Mouse (Mus musculus) liver, embryonic 13.5 days (tissue): ENCODE measurements around the gene Ppp1r3c. TPM values are rescaled to one million over a fixed set of nuclear protein-coding genes. Genes with fewer than 3 reads are reported as not detected.
A peak's percentile ranks its signal among the peaks of the same experiment; 100 is the strongest.

Experiments used
- ATAC-seq: fragments of 200-750 bp; cut with Nextera tagmentation; 2 replicates; pipeline ENCODE4 v1.8.0; 2017; ENCODE audit warnings: low read depth, mild to moderate bottlenecking, moderate number of reproducible peaks, moderate library complexity
- DNase-seq: peaks from one replicate; pipeline ENCODE4 v3.0.0; 2022
- H3K27ac ChIP-seq: fragments of 300-500 bp; sonication (generic); 2 replicates; pipeline ENCODE4 v1.5.1; 2015; ENCODE audit warnings: moderate library complexity, mild to moderate bottlenecking, inconsistent platforms
- H3K27me3 ChIP-seq: fragments of 300-500 bp; sonication (generic); 2 replicates; pipeline ENCODE4 v1.6.1; 2015; ENCODE audit warnings: mild to moderate bottlenecking, inconsistent platforms
- H3K36me3 ChIP-seq: fragments of 300-500 bp; sonication (generic); 2 replicates; pipeline ENCODE4 v1.6.1; 2015; ENCODE audit warnings: mild to moderate bottlenecking, inconsistent platforms
- H3K4me1 ChIP-seq: fragments of 300-500 bp; sonication (generic); replicated peaks from 2 replicates; pipeline ENCODE4 v1.6.1; 2015; ENCODE audit warnings: inconsistent platforms
- H3K4me2 ChIP-seq: fragments of 300-500 bp; sonication (generic); 2 replicates; pipeline ENCODE4 v1.6.1; 2015; ENCODE audit warnings: inconsistent platforms, mild to moderate bottlenecking, moderate library complexity
- H3K4me3 ChIP-seq: fragments of 300-500 bp; sonication (generic); replicated peaks from 2 replicates; pipeline ENCODE4 v1.5.1; 2015; ENCODE audit warnings: mild to moderate bottlenecking, inconsistent platforms
- H3K9ac ChIP-seq: fragments of 300-500 bp; sonication (generic); 2 replicates; pipeline ENCODE4 v1.6.1; 2015; ENCODE audit warnings: mild to moderate bottlenecking, inconsistent platforms
- H3K9me3 ChIP-seq: fragments of 300-500 bp; sonication (generic); replicated peaks from 2 replicates; pipeline ENCODE4 v1.6.1; 2016; ENCODE audit warnings: inconsistent platforms
- whole genome bisulfite sequencing: fragments of 180-500 bp; shearing (Covaris S2); methylation state at CpG from one replicate; pipeline ENCODE4 v1.1.7; 2015; ENCODE audit not compliant: insufficient replicate concordance; 5-methylcytosine and 5-hydroxymethylcytosine counted together
- polyA plus RNA-seq: library from polyadenylated mRNA; unstranded; fragments of >200 nt; fragmentation: Nextera tagmentation; extraction: Ambion mirVana; gene quantifications from 2 replicates; pipeline ENCODE4 v1.2.1, GENCODE M21; 2015

Ppp1r3c gene
- polyA plus RNA-seq, 1 experiment from 2014 or later: 0.81 TPM

- no peaks in the 10 kb centered on the region for H3K36me3 ChIP-seq
- no peaks in the 10 kb centered on the region for H3K27me3 ChIP-seq
- no peaks in the 10 kb centered on the region for H3K4me1 ChIP-seq
- no peak overlapping the region for H3K4me3 ChIP-seq
- no peak overlapping the region for H3K27ac ChIP-seq
- no peak overlapping the region for H3K9ac ChIP-seq
- H3K9me3 ChIP-seq: no peaks in the 10 kb centered on the region
- ATAC-seq (no peak), DNase-seq (no peak)
- no peak overlapping the region for H3K4me2 ChIP-seq
- 68% methylated on average over 7 of the region's 7 CpGs for WGBS
These were observed 39.8 kb downstream of the Ppp1r3c start for GRCm38 (mm10) chr19:36696601-36697122.

DNA sequence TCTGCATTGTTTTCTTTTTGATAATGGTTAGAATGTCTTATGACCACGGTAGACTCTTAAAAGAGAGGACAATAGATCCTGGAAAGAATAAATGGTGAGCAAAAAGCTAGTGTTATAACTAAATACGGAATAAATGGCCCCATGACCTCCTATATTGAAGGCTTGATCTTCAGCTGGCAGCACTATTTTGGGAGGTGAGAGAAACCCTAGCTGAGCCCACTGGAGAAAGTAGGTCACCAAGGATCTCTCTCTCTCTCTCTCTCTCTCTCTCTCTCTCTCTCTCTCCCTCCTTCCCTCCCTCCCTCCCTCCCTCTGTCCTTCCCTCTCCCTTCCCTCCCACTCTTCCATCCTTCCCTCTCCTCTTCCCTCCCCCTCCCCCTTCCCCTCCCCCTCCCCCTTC is 42.9 kb downstream of the Ppp1r3c start:
- Histone ChIP-seq H3K27me3 (no peaks in the 10 kb centered on the region), H3K9me3 (no peaks in the 10 kb centered on the region), H3K4me2 (no peak overlapping the region), H3K36me3 (no peaks in the 10 kb centered on the region), H3K9ac (no peak overlapping the region), H3K4me1 (peaks cover 6% of the 10 kb centered on the region; the same call in 1 of the 2 replicates), H3K4me3 (no peak overlapping the region), H3K27ac (no peak overlapping the region)
- DNase-seq: no peak
- 42% methylated on average over 2 of the region's 2 CpGs for WGBS
- no peak for ATAC-seq

DNA sequence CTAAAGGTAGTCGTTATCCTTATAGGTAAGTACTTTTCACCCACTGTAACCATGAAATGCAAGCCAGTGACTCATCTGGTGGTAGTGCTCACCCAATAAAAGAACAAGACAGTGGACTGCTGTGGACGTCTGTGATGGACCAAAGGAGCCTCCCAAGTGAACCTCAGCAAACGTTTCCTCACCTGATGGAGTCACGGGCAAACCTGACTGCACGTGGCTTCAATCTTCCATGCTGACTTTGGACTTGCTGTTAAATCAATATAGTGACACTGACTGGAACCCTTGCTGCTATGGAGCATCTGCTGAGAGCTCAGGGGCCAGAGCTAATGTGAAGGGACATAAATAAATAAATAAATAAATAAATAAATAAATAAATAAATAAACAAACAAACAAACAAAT is 44.5 kb downstream of the Ppp1r3c start:
- H3K9me3 ChIP-seq: no peaks in the 10 kb centered on the region
- H3K27ac ChIP-seq: no peak overlapping the region
- WGBS: 59% methylated on average over 5 of the region's 5 CpGs
- no peak overlapping the region for H3K4me3 ChIP-seq
- no peaks in the 10 kb centered on the region for H3K27me3 ChIP-seq
- no peak overlapping the region for H3K9ac ChIP-seq
- no peak for DNase-seq
- no peak for ATAC-seq
- H3K4me2 ChIP-seq: no peak overlapping the region
- H3K36me3 ChIP-seq: no peaks in the 10 kb centered on the region
- H3K4me1 ChIP-seq: peaks cover 6% of the 10 kb centered on the region; the same call in 1 of the 2 replicates

DNA sequence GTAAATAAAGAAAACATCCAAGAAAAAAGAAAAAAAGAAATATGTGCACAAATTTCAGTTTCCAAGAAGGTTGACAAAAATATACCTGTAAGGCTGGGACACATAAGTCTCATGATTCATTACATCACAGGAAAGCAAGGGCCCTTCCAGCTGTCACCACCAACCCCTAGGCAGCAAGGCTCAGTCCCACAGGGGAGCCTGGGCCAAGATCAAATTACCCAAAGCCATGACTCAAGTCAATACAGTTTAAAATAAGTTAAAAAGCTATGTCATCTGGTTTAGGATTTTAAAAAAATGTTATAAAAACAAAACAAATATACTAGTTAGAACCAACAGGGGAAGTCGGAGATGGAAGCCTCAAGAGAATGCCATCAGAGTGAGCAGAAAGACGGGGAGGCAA is 45.2 kb downstream of the Ppp1r3c start:
- H3K27me3 ChIP-seq: no peaks in the 10 kb centered on the region
- no peaks in the 10 kb centered on the region for H3K9me3 ChIP-seq
- no peak overlapping the region for H3K4me2 ChIP-seq
- H3K4me3 ChIP-seq: no peak overlapping the region
- H3K9ac ChIP-seq: no peak overlapping the region
- peaks cover 6% of the 10 kb centered on the region; the same call in 1 of the 2 replicates for H3K4me1 ChIP-seq
- 64% methylated on average over 2 of the region's 2 CpGs for WGBS
- ATAC-seq (no peak), DNase-seq (no peak)
- H3K36me3 ChIP-seq: no peaks in the 10 kb centered on the region
- H3K27ac ChIP-seq: no peak overlapping the region

DNA sequence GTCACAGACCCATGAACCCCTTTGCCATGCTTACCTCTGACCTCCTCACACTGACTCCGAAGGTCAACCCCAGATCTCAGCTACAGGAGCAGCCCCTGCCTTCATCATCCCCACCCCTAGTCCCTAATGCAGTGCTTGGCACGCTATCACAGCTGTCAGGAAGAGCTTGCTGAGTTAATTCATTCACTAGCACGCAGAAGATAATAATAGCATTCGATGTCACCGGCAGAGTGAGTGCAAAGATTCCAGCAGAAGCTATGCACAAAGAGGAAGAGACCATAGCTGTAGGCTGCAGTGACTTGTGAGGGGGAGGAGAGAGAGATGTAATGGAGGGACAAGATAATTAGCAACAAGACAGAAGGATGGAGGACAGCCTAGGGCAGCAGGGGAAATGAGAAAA is 47.2 kb downstream of the Ppp1r3c start:
- Histone ChIP-seq H3K4me1 (peaks cover 6% of the 10 kb centered on the region; the same call in 1 of the 2 replicates), H3K4me2 (no peak overlapping the region), H3K4me3 (no peak overlapping the region), H3K36me3 (no peaks in the 10 kb centered on the region), H3K27me3 (no peaks in the 10 kb centered on the region), H3K9ac (no peak overlapping the region), H3K9me3 (no peaks in the 10 kb centered on the region), H3K27ac (peak overlapping the region; percentile 67)
- WGBS: 43% methylated on average over 5 of the region's 5 CpGs
- DNase-seq: no peak
- ATAC-seq: no peak

GRCm38 (mm10) chr19:36687843-36688637 is 48.4 kb downstream of the Ppp1r3c start:
- Histone ChIP-seq H3K9ac (no peak overlapping the region), H3K9me3 (no peaks in the 10 kb centered on the region), H3K27ac (peak overlapping the region; percentile 67), H3K27me3 (no peaks in the 10 kb centered on the region), H3K4me3 (no peak overlapping the region), H3K36me3 (no peaks in the 10 kb centered on the region), H3K4me1 (peaks cover 6% of the 10 kb centered on the region; the same call in 1 of the 2 replicates), H3K4me2 (no peak overlapping the region)
- ATAC-seq (no peak; the same call in 1 of the 2 replicates), DNase-seq (no peak)
- WGBS: 68% methylated on average over 8 of the region's 8 CpGs

GRCm38 (mm10) chr19:36687044-36687443 is 49.4 kb downstream of the Ppp1r3c start:
- Histone ChIP-seq H3K27ac (no peak overlapping the region), H3K4me1 (peaks cover 6% of the 10 kb centered on the region; the same call in 1 of the 2 replicates), H3K36me3 (no peaks in the 10 kb centered on the region), H3K9me3 (no peaks in the 10 kb centered on the region), H3K9ac (no peak overlapping the region), H3K4me2 (no peak overlapping the region), H3K4me3 (no peak overlapping the region), H3K27me3 (no peaks in the 10 kb centered on the region)
- ATAC-seq (no peak), DNase-seq (no peak)
- WGBS: 75% methylated on average over 9 of the region's 9 CpGs

DNA sequence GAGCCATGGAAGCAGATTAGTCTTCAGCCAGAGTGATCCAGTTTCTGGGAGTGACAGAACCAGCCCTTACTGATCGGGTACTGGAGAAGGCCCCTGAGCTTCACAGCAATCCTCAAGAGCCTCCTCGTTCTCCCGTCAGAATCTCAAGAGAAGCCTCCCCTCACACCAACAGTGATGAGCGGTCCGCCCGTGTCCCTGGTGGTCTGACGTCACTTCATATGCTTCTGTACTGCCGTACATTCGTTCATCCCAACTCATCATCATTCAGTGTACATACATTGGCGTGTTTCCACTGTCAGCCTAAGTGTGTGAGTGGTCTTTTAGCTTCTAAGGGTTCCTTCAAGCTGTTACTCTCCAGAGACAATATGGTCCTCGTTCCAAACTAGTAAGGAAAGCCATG is 50.4 kb downstream of the Ppp1r3c start:
- no peak overlapping the region for H3K4me3 ChIP-seq
- H3K27ac ChIP-seq: no peak overlapping the region

GRCm38 (mm10) chr19:36682560-36682959 is 53.9 kb downstream of the Ppp1r3c start:
- Histone ChIP-seq H3K4me2 (no peak overlapping the region), H3K9ac (no peak overlapping the region), H3K36me3 (no peaks in the 10 kb centered on the region), H3K9me3 (no peaks in the 10 kb centered on the region), H3K4me3 (no peak overlapping the region), H3K27me3 (no peaks in the 10 kb centered on the region), H3K4me1 (0 out of 2 replicates have a peak, but pooled peaks cover 3% of the 10 kb centered on the region), H3K27ac (no peak overlapping the region)
- WGBS: 51% methylated on average over 2 of the region's 2 CpGs
- DNase-seq (no peak), ATAC-seq (no peak)

More for the DNA sequence above, 50.4 kb downstream of the Ppp1r3c start:
- no peak overlapping the region for H3K4me2 ChIP-seq
- DNase-seq: no peak
- no peaks in the 10 kb centered on the region for H3K36me3 ChIP-seq
- ATAC-seq: no peak
- H3K9ac ChIP-seq: no peak overlapping the region
- H3K27me3 ChIP-seq: no peaks in the 10 kb centered on the region
- H3K4me1 ChIP-seq: peaks cover 6% of the 10 kb centered on the region; the same call in 1 of the 2 replicates
- H3K9me3 ChIP-seq: no peaks in the 10 kb centered on the region
- WGBS: 68% methylated on average over 11 of the region's 11 CpGs

Other genes starting within 250 kb of the Ppp1r3c start
- gene Hectd2, start 182.0 kb downstream of the Ppp1r3c start, polyA plus RNA-seq: 0.35 and 0.46 TPM in 2 replicates
- gene Tnks2, start 97.6 kb upstream of the Ppp1r3c start, polyA plus RNA-seq: 14.5 and 16.3 TPM in 2 replicates
- gene Fgfbp3, start 183.0 kb upstream of the Ppp1r3c start, polyA plus RNA-seq: 1.8 TPM in 2 replicates
- gene Btaf1, start 189.4 kb upstream of the Ppp1r3c start, polyA plus RNA-seq: 10.4 and 13.6 TPM in 2 replicates